Mouse (Mus musculus) kidney, embryonic 15.5 days (tissue): ENCODE data around the gene Usp49. TPM values are rescaled to one million over a fixed set of nuclear protein-coding genes. Genes with fewer than 3 reads are reported as not detected.
A peak's percentile ranks its signal among the peaks of the same experiment; 100 is the strongest.

Source experiments
- ATAC-seq: fragments of 200-750 bp; cut with Nextera tagmentation; replicated peaks from 2 replicates; pipeline ENCODE4 v1.8.0; 2017; ENCODE audit warnings: moderate TSS enrichment; ENCODE audit not compliant: low FRiP score
- H3K27ac ChIP-seq: fragments of 300-500 bp; sonication (generic); 2 replicates; pipeline ENCODE4 v1.5.1; 2015; ENCODE audit warnings: mild to moderate bottlenecking, inconsistent platforms
- H3K27me3 ChIP-seq: fragments of 300-500 bp; sonication (generic); 2 replicates; pipeline ENCODE4 v1.6.1; 2015; ENCODE audit warnings: inconsistent platforms
- H3K36me3 ChIP-seq: fragments of 300-500 bp; sonication (generic); 2 replicates; pipeline ENCODE4 v1.6.1; 2015; ENCODE audit warnings: inconsistent platforms
- H3K4me1 ChIP-seq: fragments of 300-500 bp; sonication (generic); 2 replicates; pipeline ENCODE4 v1.6.1; 2015; ENCODE audit warnings: inconsistent platforms
- H3K4me2 ChIP-seq: fragments of 300-500 bp; sonication (generic); 2 replicates; pipeline ENCODE4 v1.6.1; 2015; ENCODE audit warnings: moderate library complexity, mild to moderate bottlenecking, inconsistent platforms
- H3K4me3 ChIP-seq: fragments of 300-500 bp; sonication (generic); replicated peaks from 2 replicates; pipeline ENCODE4 v1.5.1; 2015; ENCODE audit warnings: mild to moderate bottlenecking, inconsistent platforms
- H3K9ac ChIP-seq: fragments of 300-500 bp; sonication (generic); 2 replicates; pipeline ENCODE4 v1.6.1; 2015; ENCODE audit warnings: mild to moderate bottlenecking, inconsistent platforms
- H3K9me3 ChIP-seq: fragments of 300-500 bp; sonication (generic); replicated peaks from 2 replicates; pipeline ENCODE4 v1.6.1; 2016; ENCODE audit warnings: inconsistent platforms
- WGBS: fragments of 180-500 bp; shearing (Covaris S2); methylation state at CpG from one replicate; pipeline ENCODE4 v1.1.7; 2015; ENCODE audit warnings: mixed read lengths; 5-methylcytosine and 5-hydroxymethylcytosine counted together
- polyA plus RNA-seq: library from polyadenylated mRNA; unstranded; fragments of >200 nt; fragmentation: Nextera tagmentation; extraction: Ambion mirVana; gene quantifications from 2 replicates; pipeline ENCODE4 v1.2.1, GENCODE M21; 2015

Usp49 gene
- polyA plus RNA-seq, 1 experiment from 2014 or later: 5.0 TPM

- peaks cover 35% of the 10 kb centered on the region for H3K4me1 ChIP-seq
- H3K4me3 ChIP-seq: peak within 1 kb of the TSS; percentile 87
- under 1% methylated on average over 58 of the region's 58 CpGs for WGBS
- H3K9me3 ChIP-seq: no peaks in the 10 kb centered on the region
- peaks cover 10% of the 10 kb centered on the region; the same call in 1 of the 2 replicates for H3K27me3 ChIP-seq
- H3K4me2 ChIP-seq: peak within 1 kb of the TSS; percentile 97
- H3K27ac ChIP-seq: peak within 1 kb of the TSS; percentile 87
- ATAC-seq: peak; percentile 66
- H3K9ac ChIP-seq: peak within 1 kb of the TSS; percentile 83
- H3K36me3 ChIP-seq: peaks cover 22% of the 10 kb centered on the region
Measured at GRCm38 (mm10) chr17:47688608-47689575, 58.4 kb downstream of the Usp49 start, which contains the start of gene Frs3. Frs3 (plus strand) TSS chr17:47689030.

DNA sequence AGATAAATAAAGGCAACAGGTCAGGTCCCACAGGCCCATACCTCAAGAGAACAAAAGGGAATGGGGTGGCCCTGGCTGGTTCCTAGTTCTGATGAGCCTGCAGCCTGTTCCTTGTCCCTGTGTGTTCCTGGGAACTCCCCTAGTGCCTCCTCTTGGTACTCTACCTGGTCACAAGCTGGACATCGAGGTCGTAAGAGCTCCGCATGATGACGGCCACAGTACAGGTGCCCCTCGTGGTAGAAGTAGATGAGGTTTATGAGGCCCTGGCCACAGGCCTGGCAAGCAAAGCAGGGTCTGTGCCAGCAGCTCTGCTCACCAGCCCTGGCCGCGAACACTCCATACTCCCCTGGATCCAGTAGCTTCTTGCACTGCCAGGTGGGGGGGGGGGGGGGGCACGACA lies 59.4 kb downstream of the Usp49 start:
- Histone ChIP-seq H3K9ac (no peak overlapping the region), H3K36me3 (peaks cover 12% of the 10 kb centered on the region), H3K27ac (no peak overlapping the region), H3K9me3 (no peaks in the 10 kb centered on the region), H3K27me3 (peaks cover 10% of the 10 kb centered on the region; the same call in 1 of the 2 replicates), H3K4me1 (peaks cover 42% of the 10 kb centered on the region), H3K4me3 (peak overlapping the region; percentile 87), H3K4me2 (peak overlapping the region; percentile 97; the same call in 1 of the 2 replicates)
- WGBS: 77% methylated on average over 8 of the region's 8 CpGs
- no peak for ATAC-seq

GRCm38 (mm10) chr17:47691650-47692049 lies 61.2 kb downstream of the Usp49 start:
- Histone ChIP-seq H3K4me3 (no peak overlapping the region), H3K36me3 (no peaks in the 10 kb centered on the region), H3K4me1 (peaks cover 48% of the 10 kb centered on the region), H3K27ac (no peak overlapping the region), H3K4me2 (no peak overlapping the region), H3K9me3 (no peaks in the 10 kb centered on the region), H3K27me3 (peaks cover 14% of the 10 kb centered on the region; the same call in 1 of the 2 replicates), H3K9ac (no peak overlapping the region)
- 86% methylated on average over 3 of the region's 3 CpGs for WGBS
- ATAC-seq: no peak

- no peaks in the 10 kb centered on the region for H3K9me3 ChIP-seq
- no peak for ATAC-seq
- peak overlapping the region; percentile 83 for H3K4me3 ChIP-seq
- peaks cover 34% of the 10 kb centered on the region for H3K4me1 ChIP-seq
- peak overlapping the region; percentile 89 for H3K9ac ChIP-seq
- 0 out of 2 replicates have a peak, but pooled peaks cover 3% of the 10 kb centered on the region for H3K36me3 ChIP-seq
- peaks cover 14% of the 10 kb centered on the region; the same call in 1 of the 2 replicates for H3K27me3 ChIP-seq
- WGBS: 24% methylated on average over 13 of the region's 13 CpGs
- H3K27ac ChIP-seq: peak overlapping the region; percentile 85
- peak overlapping the region; percentile 95 for H3K4me2 ChIP-seq
Measured at GRCm38 (mm10) chr17:47693671-47694441, 63.4 kb downstream of the Usp49 start.

DNA sequence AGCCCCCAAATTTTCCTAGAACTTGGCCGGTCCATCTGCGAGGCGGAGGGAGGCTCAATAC lies 63.8 kb downstream of the Usp49 start, which contains the start of gene Gm21981:
TSS of gene Gm21981 (minus strand) at position 14 of the 61 bp plus-strand sequence.
- Histone ChIP-seq H3K27ac (peak within 1 kb of the TSS; percentile 85), H3K4me1 (peaks cover 30% of the 10 kb centered on the region), H3K4me3 (peak within 1 kb of the TSS; percentile 83), H3K9me3 (no peaks in the 10 kb centered on the region), H3K36me3 (0 out of 2 replicates have a peak, but pooled peaks cover 5% of the 10 kb centered on the region), H3K9ac (peak within 1 kb of the TSS; percentile 89), H3K27me3 (peaks cover 14% of the 10 kb centered on the region; the same call in 1 of the 2 replicates), H3K4me2 (peak within 1 kb of the TSS; percentile 95)
- 0% methylated on average over 3 of the region's 3 CpGs for WGBS
- no peak for ATAC-seq

- H3K4me3 ChIP-seq: peak within 1 kb of the TSS; percentile 83
- peaks cover 26% of the 10 kb centered on the region for H3K4me1 ChIP-seq
- H3K9ac ChIP-seq: peak within 1 kb of the TSS; percentile 89
- no peaks in the 10 kb centered on the region for H3K9me3 ChIP-seq
- H3K4me2 ChIP-seq: peak within 1 kb of the TSS; percentile 95
- ATAC-seq: peak; percentile 95
- H3K36me3 ChIP-seq: 0 out of 2 replicates have a peak, but pooled peaks cover 9% of the 10 kb centered on the region
- peak within 1 kb of the TSS; percentile 85 for H3K27ac ChIP-seq
- peaks cover 14% of the 10 kb centered on the region; the same call in 1 of the 2 replicates for H3K27me3 ChIP-seq
- WGBS: under 1% methylated on average over 79 of the region's 82 CpGs
Measured at GRCm38 (mm10) chr17:47694503-47695336, 64.2 kb downstream of the Usp49 start, which contains the start of gene Prickle4. Prickle4 (minus strand) TSS chr17:47694736.

DNA sequence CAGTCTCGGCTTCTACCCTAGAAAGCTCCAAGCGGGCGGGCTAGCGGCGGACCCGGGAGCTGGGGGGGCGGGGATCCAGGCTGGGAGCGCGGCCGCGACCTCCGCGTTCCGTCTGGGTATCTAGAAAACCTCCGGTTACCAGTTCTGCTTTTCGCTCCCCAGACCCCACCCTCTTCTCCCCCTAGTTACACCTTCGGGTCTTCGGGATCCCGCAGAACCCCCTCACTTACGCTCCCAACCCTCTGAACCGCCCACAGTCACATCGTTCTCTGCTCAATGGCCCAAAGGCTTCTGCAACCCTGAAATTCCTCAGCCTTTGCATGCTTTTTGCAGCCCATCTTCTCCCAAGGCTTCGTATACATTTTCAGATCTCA lies 64.8 kb downstream of the Usp49 start:
- Histone ChIP-seq H3K4me3 (peak overlapping the region; percentile 83), H3K9me3 (no peaks in the 10 kb centered on the region), H3K27ac (peak overlapping the region; percentile 85), H3K36me3 (peaks cover 14% of the 10 kb centered on the region; the same call in 1 of the 2 replicates), H3K4me2 (peak overlapping the region; percentile 95), H3K4me1 (peaks cover 22% of the 10 kb centered on the region), H3K27me3 (peaks cover 14% of the 10 kb centered on the region; the same call in 1 of the 2 replicates), H3K9ac (peak overlapping the region; percentile 89)
- under 1% methylated on average over 20 of the region's 23 CpGs for WGBS
- ATAC-seq: no peak

- H3K36me3 ChIP-seq: peaks cover 32% of the 10 kb centered on the region
- no peak for ATAC-seq
- 82% methylated on average over 10 of the region's 10 CpGs for WGBS
- peak overlapping the region; percentile 60; the same call in 1 of the 2 replicates for H3K27ac ChIP-seq
- H3K9ac ChIP-seq: no peak overlapping the region
- peaks cover 17% of the 10 kb centered on the region for H3K27me3 ChIP-seq
- no peaks in the 10 kb centered on the region for H3K9me3 ChIP-seq
- no peak overlapping the region for H3K4me3 ChIP-seq
- H3K4me1 ChIP-seq: peaks cover 23% of the 10 kb centered on the region
- no peak overlapping the region for H3K4me2 ChIP-seq
Measured at GRCm38 (mm10) chr17:47698156-47698555, 67.7 kb downstream of the Usp49 start.

GRCm38 (mm10) chr17:47699055-47699454 lies 68.6 kb downstream of the Usp49 start:
- ATAC-seq: no peak
- H3K27ac ChIP-seq: no peak overlapping the region
- no peak overlapping the region for H3K4me3 ChIP-seq
- no peaks in the 10 kb centered on the region for H3K9me3 ChIP-seq
- no peak overlapping the region for H3K4me2 ChIP-seq
- WGBS: 75% methylated on average over 2 of the region's 2 CpGs
- H3K27me3 ChIP-seq: peaks cover 15% of the 10 kb centered on the region
- H3K36me3 ChIP-seq: peaks cover 34% of the 10 kb centered on the region
- peaks cover 18% of the 10 kb centered on the region for H3K4me1 ChIP-seq
- no peak overlapping the region for H3K9ac ChIP-seq

DNA sequence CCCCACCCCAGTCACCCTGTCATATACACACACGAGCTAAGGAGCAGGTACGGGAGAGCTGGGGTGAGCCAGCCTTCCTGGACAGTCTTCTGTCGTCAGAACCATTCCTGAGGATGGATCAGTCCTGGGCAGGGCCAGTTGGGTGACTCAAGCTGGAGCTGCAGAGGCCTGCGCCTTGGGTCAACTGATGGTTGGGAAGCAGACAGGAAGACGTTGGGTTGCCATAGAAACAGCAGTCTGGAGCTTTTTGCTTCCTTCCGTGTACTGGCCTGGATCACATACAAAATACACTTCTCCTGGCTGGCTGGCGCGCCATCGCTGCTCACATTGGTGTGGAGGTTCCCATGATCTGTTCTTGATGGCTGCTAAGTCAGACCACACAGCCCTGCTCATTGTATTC lies 71.3 kb downstream of the Usp49 start:
- Histone ChIP-seq H3K9ac (no peak overlapping the region), H3K4me2 (no peak overlapping the region), H3K27ac (no peak overlapping the region), H3K27me3 (peaks cover 16% of the 10 kb centered on the region), H3K4me1 (peaks cover 6% of the 10 kb centered on the region), H3K36me3 (peaks cover 38% of the 10 kb centered on the region), H3K9me3 (no peaks in the 10 kb centered on the region), H3K4me3 (no peak overlapping the region)
- no peak for ATAC-seq
- WGBS: 78% methylated on average over 9 of the region's 9 CpGs

- H3K4me1 ChIP-seq: peaks cover 6% of the 10 kb centered on the region
- H3K9me3 ChIP-seq: no peaks in the 10 kb centered on the region
- no peak overlapping the region for H3K9ac ChIP-seq
- no peak overlapping the region for H3K4me3 ChIP-seq
- ATAC-seq: no peak
- 41% methylated on average over 28 of the region's 28 CpGs for WGBS
- no peak overlapping the region for H3K27ac ChIP-seq
- H3K27me3 ChIP-seq: peaks cover 16% of the 10 kb centered on the region
- peaks cover 38% of the 10 kb centered on the region for H3K36me3 ChIP-seq
- H3K4me2 ChIP-seq: no peak overlapping the region
Measured at GRCm38 (mm10) chr17:47702548-47703345, 72.3 kb downstream of the Usp49 start.
